Mouse (Mus musculus): ENCODE measurements around the gene Pdxk. TPM values are rescaled to one million over a fixed set of nuclear protein-coding genes. Genes with fewer than 3 reads are reported as not detected.

Pdxk gene
- polyA plus RNA-seq, 1 experiment from 2014 or later = 23.4 TPM

DNA sequence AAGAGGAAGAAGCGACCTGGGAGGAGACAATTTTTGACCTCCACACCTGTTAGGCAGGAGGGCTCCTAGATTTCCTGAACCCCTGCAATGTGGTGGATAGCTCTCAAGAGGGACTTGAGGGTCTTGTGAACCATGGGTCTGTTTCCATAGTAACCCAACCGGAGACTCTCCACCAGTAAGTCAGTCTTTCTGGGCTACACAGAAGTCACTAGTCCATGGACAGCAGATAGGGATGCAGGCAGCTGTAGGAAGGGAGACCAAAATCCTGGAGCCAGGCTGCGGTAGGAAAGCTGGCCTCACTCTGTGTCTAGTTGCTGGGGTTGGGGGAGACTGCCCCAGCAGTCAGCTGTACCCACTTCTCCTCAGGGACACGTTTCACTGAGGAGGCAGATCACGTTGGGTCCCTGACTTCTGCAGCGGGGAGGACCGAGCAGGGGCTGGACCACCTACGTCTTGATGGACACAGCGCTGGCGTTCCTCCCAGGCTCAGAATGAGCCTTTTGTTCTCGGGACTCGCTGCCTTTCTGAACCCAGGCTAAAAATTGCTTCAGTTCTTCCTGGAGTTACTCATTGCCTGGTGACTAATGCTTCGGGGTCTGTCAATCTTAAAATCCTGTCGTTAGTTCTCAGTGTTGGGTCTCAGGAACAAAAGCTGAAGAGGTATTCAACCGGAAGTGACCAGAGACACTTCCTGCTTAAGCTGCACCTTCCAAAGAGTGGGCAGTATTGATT, 6.0 kb upstream of the Pdxk start:
- H3K4me3 ChIP-seq (replicated peaks) = no peak overlapping the region
- peak; percentile 24; the same call in 1 of the 2 replicates for ATAC-seq
- 0 out of 2 replicates have a peak, but pooled peaks cover 2% of the 10 kb centered on the region for H3K4me1 ChIP-seq (replicated peaks)
- H3K27ac ChIP-seq = no peak overlapping the region
- no peaks in the 10 kb centered on the region for H3K27me3 ChIP-seq (replicated peaks)
- no peak overlapping the region for H3K9ac ChIP-seq
- no peaks in the 10 kb centered on the region for H3K36me3 ChIP-seq
- H3K4me2 ChIP-seq (replicated peaks) = peak overlapping the region; percentile 12; the same call in 1 of the 2 replicates
- 48% methylated on average over 15 of the region's 15 CpGs for WGBS
- H3K9me3 ChIP-seq = no peaks in the 10 kb centered on the region

DNA sequence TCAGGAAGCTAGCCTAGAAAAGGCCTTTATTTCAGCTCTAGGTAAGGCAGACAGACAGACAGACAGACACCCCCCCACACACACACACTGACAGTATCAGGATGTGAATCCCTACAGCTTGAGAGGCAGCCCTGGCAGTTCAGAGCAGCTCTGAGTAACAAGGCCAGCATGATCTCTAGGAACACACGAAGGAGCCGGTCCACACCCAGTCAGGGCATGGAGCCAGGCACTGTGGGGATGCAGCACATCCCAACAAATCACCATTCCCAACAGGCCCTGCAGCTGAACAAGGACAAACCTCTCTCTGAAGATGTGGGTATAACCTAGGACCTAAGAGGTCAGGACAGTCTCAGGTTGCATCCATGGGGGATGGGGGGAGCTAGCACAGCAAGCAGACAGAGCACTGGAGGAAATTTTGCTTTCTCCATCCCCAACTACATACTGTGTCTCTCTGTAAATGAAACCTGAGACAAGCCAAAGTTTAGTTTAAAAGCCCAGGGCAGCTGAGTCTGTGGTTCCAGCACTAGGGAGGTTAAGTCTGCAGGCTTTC, 3.1 kb upstream of the Pdxk start:
- no peak overlapping the region for H3K4me2 ChIP-seq (replicated peaks)
- peaks cover 3% of the 10 kb centered on the region for H3K4me1 ChIP-seq (replicated peaks)
- no peaks in the 10 kb centered on the region for H3K9me3 ChIP-seq
- H3K27me3 ChIP-seq (replicated peaks) = no peaks in the 10 kb centered on the region
- ATAC-seq = no peak
- WGBS = 35% methylated on average over 2 of the region's 2 CpGs
- H3K36me3 ChIP-seq = no peaks in the 10 kb centered on the region
- no peak overlapping the region for H3K27ac ChIP-seq
- no peak overlapping the region for H3K4me3 ChIP-seq (replicated peaks)
- no peak overlapping the region for H3K9ac ChIP-seq

DNA sequence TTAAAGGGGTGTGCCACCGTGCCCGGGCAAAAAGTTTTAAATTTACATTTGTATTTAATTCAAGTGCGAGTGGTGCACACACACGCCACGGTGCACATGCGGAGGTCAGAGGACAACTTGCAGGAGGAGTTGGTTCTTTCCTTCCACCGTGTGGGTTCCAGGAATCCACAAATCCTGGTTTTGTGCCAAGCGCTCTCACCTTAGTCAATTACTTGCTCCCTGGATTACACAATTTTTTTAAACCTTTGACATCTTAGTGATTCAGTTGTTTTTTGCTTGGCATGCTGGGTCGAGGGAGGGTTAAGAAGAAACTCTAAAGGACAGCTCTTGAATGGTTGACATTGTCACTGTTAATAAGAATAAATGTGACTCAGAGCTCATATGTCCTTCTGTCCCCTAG, 1.9 kb upstream of the Pdxk start:
- Histone ChIP-seq H3K4me1 (replicated peaks) (peaks cover 3% of the 10 kb centered on the region), H3K27me3 (replicated peaks) (no peaks in the 10 kb centered on the region), H3K9ac (no peak overlapping the region), H3K9me3 (no peaks in the 10 kb centered on the region), H3K4me2 (replicated peaks) (no peak overlapping the region), H3K4me3 (replicated peaks) (no peak overlapping the region), H3K27ac (no peak overlapping the region), H3K36me3 (no peaks in the 10 kb centered on the region)
- 83% methylated on average over 9 of the region's 9 CpGs for WGBS
- ATAC-seq = no peak

DNA sequence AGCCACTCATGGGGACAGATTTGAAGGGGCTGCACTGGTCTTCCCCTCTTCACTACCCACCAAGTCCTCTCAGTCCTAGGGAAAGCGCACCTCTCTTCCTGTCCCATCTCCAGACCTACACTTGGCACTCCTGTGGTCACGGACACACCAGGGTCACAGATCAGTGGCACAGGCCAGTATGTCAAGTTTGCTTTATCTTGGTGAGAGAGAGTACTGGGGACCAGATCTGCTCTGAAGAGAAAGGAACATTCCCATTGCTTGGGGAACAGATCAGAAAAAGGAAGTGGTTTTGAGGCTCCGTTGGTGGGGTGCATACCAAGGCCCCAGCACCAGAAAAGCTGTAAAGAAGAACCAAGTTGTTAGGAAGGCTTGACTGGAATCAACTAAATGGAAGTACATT, 697 bp upstream of the Pdxk start:
- Histone ChIP-seq H3K27ac (no peak overlapping the region), H3K9me3 (no peaks in the 10 kb centered on the region), H3K4me1 (replicated peaks) (peaks cover 8% of the 10 kb centered on the region), H3K4me3 (replicated peaks) (no peak overlapping the region), H3K4me2 (replicated peaks) (peak overlapping the region; percentile 95; the same call in 1 of the 2 replicates), H3K36me3 (no peaks in the 10 kb centered on the region), H3K9ac (no peak overlapping the region), H3K27me3 (replicated peaks) (no peaks in the 10 kb centered on the region)
- 78% methylated on average over 3 of the region's 3 CpGs for WGBS
- ATAC-seq = no peak

DNA sequence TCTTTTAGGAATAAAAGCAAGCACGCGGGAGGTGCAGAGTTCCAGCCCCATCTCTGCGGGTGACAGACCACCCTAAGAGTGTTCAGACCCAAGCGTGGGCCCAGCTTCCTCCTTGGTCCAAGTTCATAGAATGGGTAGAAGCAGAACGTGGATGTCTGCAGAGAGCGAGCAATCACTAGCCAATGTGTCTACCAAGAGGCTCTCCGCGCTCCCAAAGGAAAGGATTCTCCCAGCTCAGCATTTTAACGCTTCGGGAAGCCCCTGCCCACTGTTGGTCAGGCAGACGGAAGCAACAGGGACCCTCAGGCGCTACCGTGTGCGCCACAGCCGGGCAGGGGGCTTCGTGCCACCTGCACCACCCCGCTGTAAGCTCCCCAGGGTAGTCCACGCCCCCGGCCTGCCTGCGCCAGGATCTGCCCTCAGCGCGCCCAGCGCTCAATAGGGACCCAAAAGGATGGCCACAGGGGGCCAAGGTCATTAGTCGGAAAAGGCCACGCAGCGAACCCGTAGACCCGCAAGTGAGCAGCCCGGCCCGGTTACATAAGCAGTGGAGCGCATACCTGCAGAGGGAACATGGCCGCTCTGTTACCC, 479 bp downstream of the Pdxk start:
- H3K4me3 ChIP-seq (replicated peaks) = peak overlapping the region; percentile 72
- H3K36me3 ChIP-seq = no peaks in the 10 kb centered on the region
- H3K27ac ChIP-seq = peak overlapping the region; percentile 64; the same call in 1 of the 2 replicates
- H3K4me2 ChIP-seq (replicated peaks) = peak overlapping the region; percentile 95
- H3K27me3 ChIP-seq (replicated peaks) = no peaks in the 10 kb centered on the region
- peak; percentile 24 for ATAC-seq
- 3% methylated on average over 32 of the region's 32 CpGs for WGBS
- H3K9ac ChIP-seq = peak overlapping the region; percentile 66
- peaks cover 11% of the 10 kb centered on the region for H3K4me1 ChIP-seq (replicated peaks)
- H3K9me3 ChIP-seq = no peaks in the 10 kb centered on the region

DNA sequence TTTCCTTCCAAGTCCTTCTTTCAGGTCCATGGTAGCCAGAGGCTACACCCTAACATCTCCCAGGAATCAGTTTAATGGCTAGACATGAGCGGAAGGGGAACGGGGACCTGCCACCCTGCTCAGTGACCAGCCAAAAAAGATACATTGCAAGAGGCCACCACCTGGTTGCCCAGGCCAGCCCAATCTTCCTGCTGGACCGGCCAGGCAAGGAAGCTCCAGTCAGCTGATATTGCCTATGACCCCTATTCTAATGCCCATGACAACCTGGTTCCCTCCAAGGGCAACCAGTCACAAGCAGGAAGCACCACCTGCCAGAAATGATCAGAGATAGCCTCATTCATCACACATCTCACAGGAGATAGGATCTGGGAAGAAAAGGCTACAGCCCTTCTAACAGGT, 1.0 kb downstream of the Pdxk start:
- H3K4me2 ChIP-seq (replicated peaks) = peak overlapping the region; percentile 95
- peaks cover 13% of the 10 kb centered on the region for H3K4me1 ChIP-seq (replicated peaks)
- peak overlapping the region; percentile 72 for H3K4me3 ChIP-seq (replicated peaks)
- H3K36me3 ChIP-seq = no peaks in the 10 kb centered on the region
- ATAC-seq = 0 out of 2 replicates have a peak, but pooled peaks have one; percentile 0
- H3K27me3 ChIP-seq (replicated peaks) = no peaks in the 10 kb centered on the region
- H3K27ac ChIP-seq = peak overlapping the region; percentile 64
- H3K9me3 ChIP-seq = no peaks in the 10 kb centered on the region
- 73% methylated on average over 3 of the region's 3 CpGs for WGBS
- H3K9ac ChIP-seq = peak overlapping the region; percentile 66

DNA sequence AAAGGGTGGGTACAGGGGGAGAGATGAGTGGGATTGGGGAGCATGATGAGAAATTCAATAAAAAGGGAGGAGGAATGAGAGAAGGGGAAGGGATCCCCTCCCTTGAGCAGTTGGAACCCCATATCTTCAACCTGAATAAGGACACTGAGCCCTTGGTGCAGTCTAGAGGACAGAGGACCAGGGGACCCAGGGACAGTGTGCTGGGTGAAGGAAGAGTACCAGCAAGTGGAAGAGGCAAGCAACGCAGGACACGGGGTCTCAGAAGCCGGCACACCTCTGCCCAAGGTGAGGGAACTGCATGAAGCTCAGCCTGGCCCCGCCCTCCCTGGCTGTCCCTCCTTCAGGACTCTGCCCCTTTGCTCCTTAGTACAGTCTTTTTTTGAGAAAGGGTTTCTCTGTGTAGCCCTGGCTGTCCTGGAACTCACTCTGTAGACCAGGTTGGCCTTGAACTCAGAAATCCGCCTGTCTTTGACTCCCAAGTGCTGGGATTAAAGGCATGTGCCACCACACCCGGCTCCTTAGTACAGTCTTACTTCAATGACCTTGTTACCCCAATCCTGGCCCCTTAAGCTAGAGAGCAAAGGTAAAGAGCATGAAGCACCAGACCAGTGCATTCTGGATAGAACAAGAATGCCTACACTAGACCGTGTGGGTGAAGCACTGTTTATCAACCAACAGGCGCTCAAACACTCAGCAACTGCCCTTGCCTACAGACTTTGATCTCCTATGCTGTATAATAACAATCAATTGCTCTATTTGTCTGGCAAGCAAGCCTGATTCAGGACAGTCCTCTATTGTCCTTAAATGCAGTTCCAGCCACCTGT, 1.6 kb downstream of the Pdxk start:
- 52% methylated on average over 8 of the region's 8 CpGs for WGBS
- peak; percentile 57 for ATAC-seq
- H3K4me3 ChIP-seq (replicated peaks) = peak overlapping the region; percentile 72
- peaks cover 18% of the 10 kb centered on the region for H3K4me1 ChIP-seq (replicated peaks)
- H3K36me3 ChIP-seq = no peaks in the 10 kb centered on the region
- H3K27ac ChIP-seq = peak overlapping the region; percentile 64
- peak overlapping the region; percentile 95 for H3K4me2 ChIP-seq (replicated peaks)
- H3K27me3 ChIP-seq (replicated peaks) = no peaks in the 10 kb centered on the region
- H3K9me3 ChIP-seq = no peaks in the 10 kb centered on the region
- H3K9ac ChIP-seq = no peak overlapping the region

DNA sequence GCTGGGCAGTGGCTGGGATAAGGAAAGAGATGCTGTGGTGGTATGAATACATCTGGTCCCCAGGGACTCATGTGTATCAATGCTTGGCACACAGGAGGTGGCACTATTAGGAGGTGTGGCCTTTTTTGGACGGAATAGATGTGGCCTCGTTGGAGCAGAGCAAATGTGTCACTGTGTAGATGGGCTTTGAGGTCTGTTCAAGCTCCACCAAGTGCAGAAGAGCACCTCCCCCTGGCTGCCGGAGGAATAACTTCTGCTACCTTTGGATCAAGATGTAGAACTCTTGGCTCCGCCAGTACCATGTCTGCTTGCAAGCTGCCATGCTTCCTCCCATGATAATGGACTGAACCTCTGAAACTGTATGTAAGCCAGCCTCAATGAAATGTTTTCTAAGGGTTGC, 3.0 kb downstream of the Pdxk start:
- Histone ChIP-seq H3K27me3 (replicated peaks) (no peaks in the 10 kb centered on the region), H3K36me3 (no peaks in the 10 kb centered on the region), H3K9ac (no peak overlapping the region), H3K9me3 (no peaks in the 10 kb centered on the region), H3K4me2 (replicated peaks) (no peak overlapping the region), H3K4me3 (replicated peaks) (no peak overlapping the region), H3K4me1 (replicated peaks) (peaks cover 29% of the 10 kb centered on the region), H3K27ac (no peak overlapping the region)
- ATAC-seq = no peak
- 73% methylated on average over 4 of the region's 4 CpGs for WGBS

DNA sequence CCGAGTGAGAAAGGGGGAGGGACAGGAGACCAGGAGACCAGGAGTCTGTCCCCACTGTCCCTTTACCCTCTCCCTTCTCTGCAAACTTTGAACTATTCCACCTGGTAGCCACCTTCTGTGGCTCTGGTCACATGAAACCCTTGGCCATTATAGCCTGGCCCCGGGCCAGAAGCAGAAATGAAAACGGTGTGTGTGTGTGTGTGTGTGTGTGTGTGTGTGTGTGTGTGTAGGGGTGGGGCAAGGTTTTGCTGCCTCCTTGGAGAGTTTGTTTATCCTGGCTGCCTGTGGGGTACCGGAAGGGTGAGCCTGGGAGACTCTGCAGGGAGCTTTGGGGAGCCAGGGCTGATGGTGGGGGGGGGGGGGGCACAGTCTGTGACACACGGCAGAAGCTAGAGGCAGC, 4.3 kb downstream of the Pdxk start:
- Histone ChIP-seq H3K9me3 (no peaks in the 10 kb centered on the region), H3K4me2 (replicated peaks) (no peak overlapping the region), H3K4me3 (replicated peaks) (no peak overlapping the region), H3K36me3 (no peaks in the 10 kb centered on the region), H3K9ac (no peak overlapping the region), H3K4me1 (replicated peaks) (peaks cover 29% of the 10 kb centered on the region), H3K27me3 (replicated peaks) (no peaks in the 10 kb centered on the region), H3K27ac (0 out of 2 replicates have a peak overlapping the region, but pooled peaks have one; percentile 3)
- WGBS = 18% methylated on average over 5 of the region's 5 CpGs
- ATAC-seq = no peak

DNA sequence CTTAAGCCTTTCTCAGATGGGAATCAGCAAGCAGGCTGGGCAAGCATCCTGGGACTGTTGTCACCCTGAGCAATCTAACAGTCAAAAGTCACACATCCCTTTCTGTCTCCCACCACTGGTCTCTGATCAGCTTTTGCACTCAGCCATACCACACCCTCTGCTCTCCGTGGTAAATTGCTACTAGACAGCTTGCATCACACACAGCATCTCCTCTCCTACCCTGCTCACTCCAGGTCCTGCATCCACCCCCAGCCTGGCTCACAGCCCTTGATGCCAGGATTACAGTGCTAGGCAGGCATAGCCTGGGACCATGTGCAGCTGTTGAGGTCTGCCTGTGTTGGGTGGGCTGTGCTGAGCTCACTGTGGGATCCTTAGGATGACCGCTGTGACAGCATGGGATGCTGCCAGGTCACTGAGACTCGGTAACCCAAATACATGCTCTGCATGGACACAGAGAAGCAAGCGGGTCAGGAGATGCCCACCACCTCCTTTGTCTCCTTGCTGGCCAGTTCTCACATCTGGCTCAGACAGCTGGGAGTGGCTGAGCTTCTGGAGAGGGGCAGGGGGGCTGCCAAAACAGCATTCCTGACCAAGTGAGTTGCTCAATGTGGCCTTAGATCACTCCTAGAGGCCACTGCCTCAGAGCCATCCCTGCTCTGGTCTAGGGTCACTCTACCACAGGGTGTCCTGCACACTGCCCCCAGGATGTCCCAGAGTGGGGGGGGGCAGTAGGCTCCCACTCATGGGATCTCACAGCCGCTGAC, 6.2 kb downstream of the Pdxk start:
- Histone ChIP-seq H3K36me3 (no peaks in the 10 kb centered on the region), H3K27me3 (replicated peaks) (no peaks in the 10 kb centered on the region), H3K4me3 (replicated peaks) (no peak overlapping the region), H3K9me3 (no peaks in the 10 kb centered on the region), H3K4me1 (replicated peaks) (peaks cover 26% of the 10 kb centered on the region), H3K9ac (no peak overlapping the region), H3K4me2 (replicated peaks) (no peak overlapping the region), H3K27ac (peak overlapping the region; percentile 5; the same call in 1 of the 2 replicates)
- WGBS = 76% methylated on average over 5 of the region's 5 CpGs
- ATAC-seq = no peak

DNA sequence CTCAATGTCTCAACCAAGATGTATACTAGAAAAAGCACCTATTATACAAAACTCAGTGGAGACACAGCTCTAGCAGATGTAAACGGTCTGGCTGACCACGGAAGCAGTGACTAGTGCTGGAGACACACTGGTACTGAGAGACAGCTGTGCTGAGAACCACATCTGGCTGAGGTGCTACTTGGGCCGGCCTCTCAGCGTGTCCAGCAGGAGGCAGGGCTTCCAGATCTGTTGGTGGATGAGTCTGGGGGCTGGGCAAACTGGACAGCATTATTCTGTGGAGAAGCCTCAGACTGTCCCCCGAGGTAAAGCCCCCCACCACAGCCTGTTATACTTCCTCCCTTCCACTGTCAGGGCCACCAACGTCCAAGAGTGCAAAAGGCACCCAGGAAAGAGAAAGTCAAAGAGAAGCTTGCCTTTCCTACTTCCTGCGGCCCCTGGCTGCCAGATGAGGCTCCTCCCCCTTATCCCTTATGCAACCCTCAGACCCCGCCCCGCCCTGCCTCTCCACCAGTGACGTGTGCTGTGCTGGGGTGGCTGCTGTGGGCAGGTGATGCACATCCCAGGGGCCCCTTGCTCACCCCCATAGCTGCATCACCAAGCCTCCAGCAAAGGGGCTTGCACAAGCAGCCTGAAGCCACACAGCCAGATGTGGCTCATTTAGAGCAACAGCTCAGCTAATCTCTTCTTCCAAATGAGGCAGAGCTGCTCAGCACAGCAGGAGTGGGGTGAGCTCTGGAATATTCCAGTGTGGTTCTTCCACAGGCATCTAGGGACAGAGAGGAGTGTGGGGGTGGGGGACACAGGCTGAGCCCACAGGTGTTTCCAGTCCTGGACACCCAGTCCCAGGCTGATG, 7.1 kb downstream of the Pdxk start:
- H3K36me3 ChIP-seq = no peaks in the 10 kb centered on the region
- ATAC-seq = peak; percentile 77
- H3K27me3 ChIP-seq (replicated peaks) = no peaks in the 10 kb centered on the region
- peaks cover 26% of the 10 kb centered on the region for H3K4me1 ChIP-seq (replicated peaks)
- peak overlapping the region; percentile 51 for H3K4me2 ChIP-seq (replicated peaks)
- whole genome bisulfite sequencing = 18% methylated on average over 10 of the region's 10 CpGs
- no peak overlapping the region for H3K4me3 ChIP-seq (replicated peaks)
- H3K27ac ChIP-seq = peak overlapping the region; percentile 5; the same call in 1 of the 2 replicates
- no peak overlapping the region for H3K9ac ChIP-seq
- no peaks in the 10 kb centered on the region for H3K9me3 ChIP-seq

Data from intestine, embryonic 15.5 days (tissue).